Mouse (Mus musculus) neural tube, embryonic 15.5 days (tissue): ENCODE measurements at regions not wholly inside any gene's neighbourhood (a gene's known extent, or its start where the extent isn't known, plus 50 kb on each side); places are given as distances from the start of the nearest gene placed in this dataset.
"Not testable (repeated sequence)": the region's sequence is repeated elsewhere in the genome, so short reads cannot be mapped to it uniquely, and the experiment has no call there.

ENCODE experiments used
- ATAC-seq: fragments of 200-750 bp; cut with Nextera tagmentation; 2 replicates; pipeline ENCODE4 v1.8.0; 2017; ENCODE audit warnings: mild to moderate bottlenecking, moderate TSS enrichment, moderate library complexity; ENCODE audit not compliant: low FRiP score
- H3K27ac ChIP-seq: fragments of 300-500 bp; sonication (generic); replicated peaks from 2 replicates; pipeline ENCODE4 v1.5.1; 2015; ENCODE audit warnings: mild to moderate bottlenecking, inconsistent platforms
- H3K27me3 ChIP-seq: fragments of 300-500 bp; sonication (generic); replicated peaks from 2 replicates; pipeline ENCODE4 v1.6.1; 2015; ENCODE audit warnings: inconsistent platforms
- H3K36me3 ChIP-seq: fragments of 300-500 bp; sonication (generic); 2 replicates; pipeline ENCODE4 v1.6.1; 2015; ENCODE audit warnings: inconsistent platforms
- H3K4me1 ChIP-seq: fragments of 300-500 bp; sonication (generic); 2 replicates; pipeline ENCODE4 v1.6.1; 2015; ENCODE audit warnings: inconsistent platforms
- H3K4me2 ChIP-seq: fragments of 300-500 bp; sonication (generic); 2 replicates; pipeline ENCODE4 v1.6.1; 2015; ENCODE audit warnings: inconsistent platforms, mild to moderate bottlenecking, moderate library complexity
- H3K4me3 ChIP-seq: fragments of 300-500 bp; sonication (generic); replicated peaks from 2 replicates; pipeline ENCODE4 v1.5.1; 2015; ENCODE audit warnings: mild to moderate bottlenecking, inconsistent platforms
- H3K9ac ChIP-seq: fragments of 300-500 bp; sonication (generic); replicated peaks from 2 replicates; pipeline ENCODE4 v1.6.1; 2015; ENCODE audit warnings: mild to moderate bottlenecking, inconsistent platforms
- H3K9me3 ChIP-seq: fragments of 300-500 bp; sonication (generic); replicated peaks from 2 replicates; pipeline ENCODE4 v1.6.1; 2016; ENCODE audit warnings: inconsistent platforms
- WGBS: fragments of 180-500 bp; shearing (Covaris S2); methylation state at CpG from one replicate; pipeline ENCODE4 v1.1.7; 2015; ENCODE audit warnings: mixed read lengths; 5-methylcytosine and 5-hydroxymethylcytosine counted together

GRCm38 (mm10) chr1:189156906-189157305 lies 149.3 kb upstream of the Kctd3 start:
- Histone ChIP-seq H3K9me3 (no peaks in the 10 kb centered on the region), H3K9ac (no peak overlapping the region), H3K4me3 (no peak overlapping the region), H3K27ac (no peak overlapping the region), H3K36me3 (no peaks in the 10 kb centered on the region), H3K27me3 (no peaks in the 10 kb centered on the region), H3K4me1 (no peaks in the 10 kb centered on the region), H3K4me2 (no peak overlapping the region)
- no peak for ATAC-seq
- 57% methylated on average over 2 of the region's 2 CpGs for WGBS

- Histone ChIP-seq H3K4me1 (no peaks in the 10 kb centered on the region), H3K27ac (no peak overlapping the region), H3K4me2 (no peak overlapping the region), H3K9me3 (no peaks in the 10 kb centered on the region), H3K4me3 (no peak overlapping the region), H3K36me3 (no peaks in the 10 kb centered on the region), H3K27me3 (no peaks in the 10 kb centered on the region), H3K9ac (no peak overlapping the region)
- ATAC-seq = no peak
- WGBS = 92% methylated on average over 2 of the region's 2 CpGs
Measured at GRCm38 (mm10) chr1:189154376-189154775, 146.7 kb upstream of the Kctd3 start.

- H3K36me3 ChIP-seq = no peaks in the 10 kb centered on the region
- no peaks in the 10 kb centered on the region for H3K9me3 ChIP-seq
- no peak overlapping the region for H3K4me2 ChIP-seq
- H3K4me3 ChIP-seq = no peak overlapping the region
- ATAC-seq = no peak
- 74% methylated on average over 10 of the region's 10 CpGs for WGBS
- H3K27ac ChIP-seq = no peak overlapping the region
- H3K9ac ChIP-seq = no peak overlapping the region
- H3K27me3 ChIP-seq = no peaks in the 10 kb centered on the region
- no peaks in the 10 kb centered on the region for H3K4me1 ChIP-seq
Measured at GRCm38 (mm10) chr1:189153150-189153549, 145.5 kb upstream of the Kctd3 start.

DNA sequence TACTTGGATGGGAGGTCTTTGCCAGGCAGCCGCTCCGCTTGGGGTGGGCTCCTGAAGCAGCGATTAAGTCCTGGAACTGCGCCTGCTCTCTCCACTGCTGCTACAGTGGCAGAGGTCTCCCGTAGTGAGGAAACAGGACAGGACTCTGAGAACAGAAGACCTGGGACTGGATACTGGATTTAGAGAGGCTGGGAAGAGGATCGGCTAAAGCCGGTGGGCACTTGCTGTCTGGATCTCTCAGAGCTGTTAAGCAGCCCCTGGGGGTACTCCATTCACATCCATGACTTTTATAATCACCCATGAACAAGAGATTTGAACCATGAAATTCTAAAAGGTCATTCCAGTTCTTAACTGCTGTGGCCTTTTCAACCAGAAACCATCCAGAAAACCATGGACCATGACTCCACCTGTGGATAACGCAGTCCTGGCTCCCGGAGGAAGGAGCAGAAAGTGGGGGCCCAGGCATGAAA lies 135.4 kb upstream of the Kctd3 start:
- Histone ChIP-seq H3K36me3 (no peaks in the 10 kb centered on the region), H3K4me2 (peak overlapping the region; percentile 8; the same call in 1 of the 2 replicates), H3K9me3 (no peaks in the 10 kb centered on the region), H3K9ac (no peak overlapping the region), H3K4me3 (no peak overlapping the region), H3K27me3 (peaks cover 3% of the 10 kb centered on the region), H3K4me1 (peaks cover 10% of the 10 kb centered on the region), H3K27ac (no peak overlapping the region)
- 27% methylated on average over 9 of the region's 9 CpGs for WGBS
- ATAC-seq = no peak

- Histone ChIP-seq H3K9me3 (no peaks in the 10 kb centered on the region), H3K4me2 (peak overlapping the region; percentile 8; the same call in 1 of the 2 replicates), H3K4me1 (peaks cover 10% of the 10 kb centered on the region), H3K4me3 (no peak overlapping the region), H3K9ac (no peak overlapping the region), H3K27me3 (peaks cover 3% of the 10 kb centered on the region), H3K36me3 (no peaks in the 10 kb centered on the region), H3K27ac (no peak overlapping the region)
- WGBS = 28% methylated on average over 7 of the region's 7 CpGs
- ATAC-seq = no peak
Measured at GRCm38 (mm10) chr1:189142551-189142950, 134.9 kb upstream of the Kctd3 start.

- H3K4me1 ChIP-seq = peaks cover 10% of the 10 kb centered on the region
- no peak for ATAC-seq
- peaks cover 3% of the 10 kb centered on the region for H3K27me3 ChIP-seq
- H3K9ac ChIP-seq = no peak overlapping the region
- no peaks in the 10 kb centered on the region for H3K36me3 ChIP-seq
- 85% methylated on average over 9 of the region's 9 CpGs for WGBS
- no peak overlapping the region for H3K4me3 ChIP-seq
- no peak overlapping the region for H3K27ac ChIP-seq
- no peak overlapping the region for H3K4me2 ChIP-seq
- no peaks in the 10 kb centered on the region for H3K9me3 ChIP-seq
Measured at GRCm38 (mm10) chr1:189141694-189142093, 134.1 kb upstream of the Kctd3 start.

- Histone ChIP-seq H3K4me3 (no peak overlapping the region), H3K9me3 (no peaks in the 10 kb centered on the region), H3K9ac (no peak overlapping the region), H3K27ac (no peak overlapping the region), H3K36me3 (no peaks in the 10 kb centered on the region), H3K4me2 (no peak overlapping the region), H3K27me3 (no peaks in the 10 kb centered on the region; the same call in 1 of the 2 replicates), H3K4me1 (no peaks in the 10 kb centered on the region)
- WGBS = 79% methylated on average over 7 of the region's 7 CpGs
- ATAC-seq = no peak
Measured at GRCm38 (mm10) chr1:189136731-189137385, 129.2 kb upstream of the Kctd3 start.

- no peak overlapping the region for H3K4me3 ChIP-seq
Measured at GRCm38 (mm10) chr1:189135826-189136225, 128.2 kb upstream of the Kctd3 start.

DNA sequence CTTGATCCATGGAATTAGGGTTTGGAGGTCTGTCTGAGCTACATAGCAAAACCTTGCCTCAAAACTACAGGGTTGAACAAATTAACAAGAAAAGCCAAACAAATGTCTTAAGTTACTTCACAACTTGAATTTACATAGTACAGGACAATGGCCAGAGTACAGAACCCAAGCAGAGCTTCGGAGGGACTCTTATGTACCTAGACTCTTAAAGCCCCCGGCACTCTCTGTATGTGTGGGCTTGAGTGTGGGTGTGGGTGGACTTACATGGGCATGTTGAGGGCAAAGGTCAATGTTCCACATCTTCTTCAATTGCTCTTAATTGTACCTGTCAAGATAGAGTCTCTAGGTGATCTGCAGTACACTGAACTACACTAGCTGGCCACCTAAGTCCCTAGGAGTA lies 121.1 kb upstream of the Kctd3 start:
- no peak overlapping the region for H3K4me2 ChIP-seq
- no peak for ATAC-seq
- 90% methylated on average over 2 of the region's 2 CpGs for WGBS
- H3K36me3 ChIP-seq = no peaks in the 10 kb centered on the region
- no peaks in the 10 kb centered on the region for H3K27me3 ChIP-seq
- no peaks in the 10 kb centered on the region for H3K9me3 ChIP-seq
- H3K27ac ChIP-seq = no peak overlapping the region
- H3K4me1 ChIP-seq = peaks cover 9% of the 10 kb centered on the region
- H3K4me3 ChIP-seq = no peak overlapping the region
- H3K9ac ChIP-seq = no peak overlapping the region

More at GRCm38 (mm10) chr1:189135826-189136225, 128.2 kb upstream of the Kctd3 start:
- no peaks in the 10 kb centered on the region for H3K36me3 ChIP-seq
- H3K4me2 ChIP-seq = no peak overlapping the region
- no peak overlapping the region for H3K27ac ChIP-seq
- WGBS = 78% methylated on average over 4 of the region's 4 CpGs
- ATAC-seq = no peak
- no peaks in the 10 kb centered on the region for H3K9me3 ChIP-seq
- H3K9ac ChIP-seq = no peak overlapping the region
- H3K4me1 ChIP-seq = no peaks in the 10 kb centered on the region
- no peaks in the 10 kb centered on the region for H3K27me3 ChIP-seq

DNA sequence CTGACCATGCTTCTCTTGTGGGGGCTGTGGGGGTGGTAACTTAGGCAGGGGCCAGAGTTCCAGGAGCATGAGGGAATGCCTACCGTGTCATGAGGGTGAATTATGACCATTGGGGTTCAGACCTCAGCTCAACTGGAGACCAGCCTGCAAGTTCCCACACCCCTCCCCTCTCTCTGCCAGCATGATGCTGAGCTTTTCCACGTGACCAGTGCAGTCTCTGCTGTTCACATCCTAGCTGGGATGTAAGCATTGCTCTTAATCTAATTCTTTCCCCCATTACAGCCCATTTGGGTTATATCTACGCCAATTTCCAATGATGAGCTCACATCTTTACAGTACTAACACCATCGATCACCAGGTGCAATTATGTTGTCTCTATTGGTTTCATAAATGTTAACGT lies 120.6 kb upstream of the Kctd3 start:
- H3K4me1 ChIP-seq, H3K4me2 ChIP-seq, H3K4me3 ChIP-seq, H3K9me3 ChIP-seq, H3K9ac ChIP-seq, H3K27ac ChIP-seq, H3K27me3 ChIP-seq, H3K36me3 ChIP-seq: not testable (repeated sequence)
- WGBS = 35% methylated on average over 5 of the region's 5 CpGs
- ATAC-seq = peak; percentile 63; the same call in 1 of the 2 replicates

DNA sequence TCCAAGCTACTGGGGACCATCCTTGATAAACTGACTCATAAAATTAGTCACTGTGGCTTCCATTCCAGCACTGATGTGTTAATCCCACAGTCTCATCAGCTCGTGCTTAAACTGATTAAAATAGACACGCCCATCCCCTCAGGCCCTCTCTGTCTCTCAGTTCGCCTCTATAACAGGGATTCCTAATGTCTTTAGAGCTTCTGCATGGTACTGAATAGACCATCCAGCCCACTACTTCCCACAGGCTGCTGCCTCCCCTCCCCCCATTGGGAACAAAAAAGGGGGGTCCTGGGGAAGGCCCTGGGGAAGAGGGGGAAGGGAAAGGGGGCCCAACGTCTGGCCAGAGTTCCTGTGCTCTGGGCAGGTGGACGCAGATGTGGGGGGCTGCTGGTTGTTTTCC lies 119.7 kb upstream of the Kctd3 start:
- H3K4me3 ChIP-seq = no peak overlapping the region
- H3K36me3 ChIP-seq = no peaks in the 10 kb centered on the region
- H3K27me3 ChIP-seq = no peaks in the 10 kb centered on the region
- peaks cover 9% of the 10 kb centered on the region for H3K4me1 ChIP-seq
- no peak for ATAC-seq
- no peak overlapping the region for H3K27ac ChIP-seq
- peaks cover 6% of the 10 kb centered on the region; the same call in 1 of the 2 replicates for H3K9me3 ChIP-seq
- WGBS = 13% methylated on average over 5 of the region's 5 CpGs
- H3K4me2 ChIP-seq = no peak overlapping the region
- H3K9ac ChIP-seq = no peak overlapping the region

DNA sequence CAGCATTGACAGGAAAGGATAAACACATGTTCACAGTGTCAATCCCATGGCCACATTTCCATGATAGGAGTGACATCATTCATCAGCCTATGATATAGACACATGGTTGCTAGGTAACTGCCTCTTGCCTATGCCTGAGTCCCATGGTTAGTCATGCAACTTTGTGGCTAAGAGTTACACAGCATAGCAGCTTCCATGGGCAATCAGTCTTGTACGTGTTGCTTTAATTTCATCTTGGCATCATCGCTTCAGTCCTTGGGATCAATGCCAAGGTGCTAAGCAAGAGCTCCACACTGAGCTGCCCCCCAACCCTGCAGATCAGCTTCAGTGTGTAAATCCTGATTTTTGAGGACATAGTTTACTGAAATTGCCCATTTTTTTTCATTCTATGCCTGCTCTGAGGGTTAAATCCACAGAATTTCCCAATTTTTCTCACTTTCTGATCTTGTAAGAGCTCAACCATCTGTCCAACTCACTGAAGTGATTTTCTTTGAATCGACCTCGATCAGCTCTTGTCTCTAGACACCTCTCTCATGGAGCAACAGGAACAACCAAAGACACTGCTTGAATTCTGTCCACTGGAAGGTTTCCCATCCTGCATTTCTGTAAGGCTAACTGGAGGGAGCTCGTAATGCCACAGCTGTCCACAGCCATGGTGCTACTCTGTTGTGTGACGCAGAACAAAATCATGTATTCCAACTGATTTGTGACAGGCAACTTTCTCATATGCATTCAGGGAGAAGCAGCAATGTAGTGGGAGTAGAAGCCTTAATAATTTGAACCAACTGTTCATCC lies 112.5 kb upstream of the Kctd3 start:
- no peak overlapping the region for H3K27ac ChIP-seq
- H3K9me3 ChIP-seq = peaks cover 6% of the 10 kb centered on the region; the same call in 1 of the 2 replicates
- no peaks in the 10 kb centered on the region for H3K36me3 ChIP-seq
- no peaks in the 10 kb centered on the region for H3K4me1 ChIP-seq
- no peaks in the 10 kb centered on the region for H3K27me3 ChIP-seq
- no peak for ATAC-seq
- H3K9ac ChIP-seq = no peak overlapping the region
- H3K4me2 ChIP-seq = no peak overlapping the region
- WGBS = 79% methylated on average over 6 of the region's 6 CpGs
- H3K4me3 ChIP-seq = no peak overlapping the region
